Mouse (Mus musculus): ENCODE measurements around the gene Arl13a. TPM values are rescaled to one million over a fixed set of nuclear protein-coding genes. Genes with fewer than 3 reads are reported as not detected.

Arl13a gene
- polyA plus RNA-seq, 1 experiment from 2014 or later: not detected

GRCm38 (mm10) chrX:134248202-134248601 lies 60.9 kb downstream of the Arl13a start:
- Histone ChIP-seq H3K27ac (no peak overlapping the region), H3K9me3 (ENCODE audit: control insufficient read depth, low read length) (no peaks in the 10 kb centered on the region), H3K4me3 (replicated peaks; ENCODE audit: low read length) (no peak overlapping the region), H3K36me3 (replicated peaks; ENCODE audit: control insufficient read depth, insufficient read depth) (no peaks in the 10 kb centered on the region), H3K9ac (no peak overlapping the region), H3K4me1 (replicated peaks; ENCODE audit: control insufficient read depth, insufficient read depth, low read length) (no peaks in the 10 kb centered on the region), H3K4me2 (replicated peaks) (no peak overlapping the region), H3K27me3 (ENCODE audit: control insufficient read depth, insufficient read depth, low read length) (no peaks in the 10 kb centered on the region)
- WGBS: 67% methylated on average over 2 of the region's 2 CpGs
- DNase-seq (ENCODE audit: low spot score): no peak
- no peak for ATAC-seq (ENCODE audit: low FRiP score)

Other genes with a start within 250 kb of the Arl13a start
- gene Sytl4, start 205.7 kb upstream of the Arl13a start, polyA plus RNA-seq (2014; fragmentation: Nextera tagmentation; extraction: Ambion mirVana): 0.80 and 1.1 TPM in 2 replicates
- gene Cstf2, start 128.3 kb upstream of the Arl13a start, polyA plus RNA-seq (2014; fragmentation: Nextera tagmentation; extraction: Ambion mirVana): 76.6 and 84.4 TPM in 2 replicates
- gene Xkrx, start 25.4 kb upstream of the Arl13a start, polyA plus RNA-seq (2014; fragmentation: Nextera tagmentation; extraction: Ambion mirVana): 0.89 and 1.1 TPM in 2 replicates
- 0.08 and 0.13 TPM in 2 replicates for gene Nox1, start 34.5 kb downstream of the Arl13a start, polyA plus RNA-seq (2014; fragmentation: Nextera tagmentation; extraction: Ambion mirVana)
- gene Trmt2b, start 89.5 kb downstream of the Arl13a start, polyA plus RNA-seq (2014; fragmentation: Nextera tagmentation; extraction: Ambion mirVana): 6.5 and 7.3 TPM in 2 replicates
- gene Tmem35a, start 107.7 kb downstream of the Arl13a start, polyA plus RNA-seq (2014; fragmentation: Nextera tagmentation; extraction: Ambion mirVana): 94.8 and 109 TPM in 2 replicates
- gene Cenpi, start 120.6 kb downstream of the Arl13a start, polyA plus RNA-seq (2014; fragmentation: Nextera tagmentation; extraction: Ambion mirVana): 4.3 and 7.8 TPM in 2 replicates
- gene Drp2, start 217.1 kb downstream of the Arl13a start, polyA plus RNA-seq (2014; fragmentation: Nextera tagmentation; extraction: Ambion mirVana): 20.7 and 24.2 TPM in 2 replicates

All from hindbrain, embryonic 14.5 days (tissue).